Mouse (Mus musculus): ENCODE measurements at regions not wholly inside any gene's neighbourhood (a gene's known extent, or its start where the extent isn't known, plus 50 kb on each side); places are given as distances from the start of the nearest gene placed in this dataset.

DNA sequence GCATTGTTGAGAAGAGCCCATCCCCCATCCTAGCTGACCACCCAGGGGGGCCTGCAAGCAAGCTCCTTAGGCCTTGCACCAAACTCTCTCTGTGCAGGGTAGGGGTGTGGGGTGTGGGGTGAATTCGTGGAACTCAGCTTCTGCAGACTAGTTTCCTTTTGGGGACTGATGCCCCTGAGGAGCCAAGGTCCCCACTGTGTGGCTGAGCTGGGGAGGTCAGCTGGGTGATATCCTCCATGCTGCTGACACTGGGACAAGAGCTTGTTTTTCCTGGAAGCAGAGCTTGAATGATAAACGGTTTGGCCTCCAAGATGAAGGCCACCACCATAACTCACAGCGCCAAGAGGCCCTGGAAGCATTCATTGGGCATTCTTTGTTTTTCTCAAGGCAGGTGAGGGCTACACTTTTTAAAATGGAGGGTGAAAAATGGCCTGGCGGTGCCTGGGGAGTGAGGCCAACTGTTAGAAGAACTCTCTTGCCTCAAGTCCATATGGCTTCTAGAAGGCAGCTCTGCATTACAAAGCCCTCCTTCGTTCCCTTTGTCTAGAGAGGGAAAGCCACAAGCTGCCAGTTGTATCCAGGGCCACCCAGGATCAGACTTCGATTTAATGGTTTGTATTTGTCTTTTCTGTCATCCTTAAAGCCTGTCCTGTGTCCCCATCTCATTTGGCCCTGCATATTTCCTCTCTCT, 98.8 kb downstream of the Tle3 start:
- no peak overlapping the region for H3K4me3 ChIP-seq (ENCODE audit: low read depth, low read length)
- DNase-seq (ENCODE audit: low spot score): no peak
- no peak for ATAC-seq (ENCODE audit: extremely low read depth, insufficient number of reproducible peaks, low FRiP score, poor library complexity, severe bottlenecking)
- H3K36me3 ChIP-seq (replicated peaks): no peaks in the 10 kb centered on the region
- no peaks in the 10 kb centered on the region for H3K9me3 ChIP-seq (replicated peaks)
- no peak for TF ChIP-seq GATA1 (IDR thresholded peaks at IDR 0.05; ENCODE audit: borderline replicate concordance, low read length)
- TF ChIP-seq POLR2AphosphoS5 (IDR thresholded peaks at IDR 0.05; ENCODE audit: insufficient replicate concordance, low read depth, low read length): no peak
- no peak for TF ChIP-seq GATA2 (IDR thresholded peaks at IDR 0.05; ENCODE audit: borderline replicate concordance, low read depth, low read length)
- peaks cover 6% of the 10 kb centered on the region; the same call in 1 of the 2 replicates for H3K27me3 ChIP-seq (ENCODE audit: insufficient read depth, low read length)
- no peaks in the 10 kb centered on the region for H3K4me1 ChIP-seq (ENCODE audit: insufficient read depth, low read depth, low read length)

DNA sequence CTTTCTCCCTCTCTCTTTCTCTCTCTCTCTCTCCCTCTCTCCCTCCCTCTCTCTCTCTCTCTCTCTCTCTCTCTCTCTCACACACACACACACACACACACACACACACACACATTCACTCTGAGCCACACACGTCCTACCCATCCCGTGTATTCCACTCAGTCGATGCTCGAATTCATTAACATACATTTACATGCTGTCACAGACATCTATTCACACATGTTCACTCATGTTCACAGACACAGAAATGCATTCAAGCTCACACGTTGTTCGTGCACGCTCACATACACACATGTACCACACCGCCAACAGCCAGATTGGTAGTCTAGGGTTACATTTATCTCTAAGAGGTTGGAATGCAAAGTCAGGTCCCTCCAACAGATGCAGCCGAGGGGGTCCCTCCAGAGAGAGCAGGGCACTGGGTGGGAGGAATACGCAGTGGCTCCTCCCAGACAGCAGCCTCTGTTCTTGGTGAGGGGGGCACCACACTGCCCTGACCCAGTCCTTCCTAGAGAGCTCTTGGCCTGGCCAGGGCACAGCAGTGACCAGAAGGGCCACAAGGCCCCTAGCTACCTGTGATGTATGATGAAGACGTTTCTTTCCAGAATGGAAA, 96.8 kb downstream of the Tle3 start:
- Histone ChIP-seq H3K4me3 (ENCODE audit: low read depth, low read length) (no peak overlapping the region), H3K4me1 (ENCODE audit: insufficient read depth, low read depth, low read length) (no peaks in the 10 kb centered on the region), H3K36me3 (replicated peaks) (no peaks in the 10 kb centered on the region), H3K9me3 (replicated peaks) (no peaks in the 10 kb centered on the region), H3K27me3 (ENCODE audit: insufficient read depth, low read length) (no peaks in the 10 kb centered on the region)
- TF ChIP-seq GATA2 (IDR thresholded peaks at IDR 0.05; ENCODE audit: borderline replicate concordance, low read depth, low read length) (no peak), GATA1 (IDR thresholded peaks at IDR 0.05; ENCODE audit: borderline replicate concordance, low read length) (no peak), POLR2AphosphoS5 (IDR thresholded peaks at IDR 0.05; ENCODE audit: insufficient replicate concordance, low read depth, low read length) (no peak), TAL1 (conservative IDR thresholded peaks at IDR 0.05; ENCODE audit: low read depth, low read length) (no peak), CTCF (IDR thresholded peaks at IDR 0.05; ENCODE audit: low read depth, low read length) (no peak)
- ATAC-seq (ENCODE audit: extremely low read depth, insufficient number of reproducible peaks, low FRiP score, poor library complexity, severe bottlenecking) (no peak), DNase-seq (ENCODE audit: low spot score) (no peak)

DNA sequence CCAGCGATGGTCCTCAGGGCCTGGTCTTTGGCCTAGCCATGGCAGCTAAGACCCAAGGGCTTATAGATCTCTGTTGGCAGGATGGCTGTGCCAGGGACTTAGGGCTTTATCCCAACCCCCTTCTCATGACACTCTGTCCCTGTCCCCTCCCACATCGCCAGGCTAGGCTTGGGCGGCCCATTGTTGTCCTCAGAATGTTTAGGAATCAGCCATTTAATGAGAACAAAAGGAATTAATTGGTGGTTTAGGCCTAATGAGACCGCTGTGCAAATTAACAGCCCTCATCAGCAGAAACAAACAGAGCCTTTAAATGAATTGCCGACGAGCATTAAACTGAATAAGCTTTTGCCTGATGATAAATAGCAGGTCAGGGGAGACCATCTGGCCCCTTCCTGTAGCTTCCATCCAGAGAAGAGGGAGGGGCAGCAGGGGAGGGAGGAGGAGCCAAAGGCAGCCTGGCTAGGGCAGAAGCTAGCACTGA, 96.2 kb downstream of the Tle3 start:
- no peaks in the 10 kb centered on the region for H3K9me3 ChIP-seq (replicated peaks)
- DNase-seq (ENCODE audit: low spot score): no peak
- H3K4me1 ChIP-seq (ENCODE audit: insufficient read depth, low read depth, low read length): no peaks in the 10 kb centered on the region
- TF ChIP-seq GATA2 (IDR thresholded peaks at IDR 0.05; ENCODE audit: borderline replicate concordance, low read depth, low read length) (no peak), GATA1 (IDR thresholded peaks at IDR 0.05; ENCODE audit: borderline replicate concordance, low read length) (no peak), TAL1 (conservative IDR thresholded peaks at IDR 0.05; ENCODE audit: low read depth, low read length) (no peak)
- H3K27me3 ChIP-seq (ENCODE audit: insufficient read depth, low read length): no peaks in the 10 kb centered on the region
- no peak overlapping the region for H3K4me3 ChIP-seq (ENCODE audit: low read depth, low read length)
- no peak for ATAC-seq (ENCODE audit: extremely low read depth, insufficient number of reproducible peaks, low FRiP score, poor library complexity, severe bottlenecking)
- H3K36me3 ChIP-seq (replicated peaks): no peaks in the 10 kb centered on the region

Measured in G1E (cell line).